Mouse (Mus musculus): Measurements from ENCODE around the gene Ndufs2.
"Not testable (repeated sequence)": the region's sequence is repeated elsewhere in the genome, so short reads cannot be mapped to it uniquely, and the experiment has no call there.

Ndufs2 gene

DNA sequence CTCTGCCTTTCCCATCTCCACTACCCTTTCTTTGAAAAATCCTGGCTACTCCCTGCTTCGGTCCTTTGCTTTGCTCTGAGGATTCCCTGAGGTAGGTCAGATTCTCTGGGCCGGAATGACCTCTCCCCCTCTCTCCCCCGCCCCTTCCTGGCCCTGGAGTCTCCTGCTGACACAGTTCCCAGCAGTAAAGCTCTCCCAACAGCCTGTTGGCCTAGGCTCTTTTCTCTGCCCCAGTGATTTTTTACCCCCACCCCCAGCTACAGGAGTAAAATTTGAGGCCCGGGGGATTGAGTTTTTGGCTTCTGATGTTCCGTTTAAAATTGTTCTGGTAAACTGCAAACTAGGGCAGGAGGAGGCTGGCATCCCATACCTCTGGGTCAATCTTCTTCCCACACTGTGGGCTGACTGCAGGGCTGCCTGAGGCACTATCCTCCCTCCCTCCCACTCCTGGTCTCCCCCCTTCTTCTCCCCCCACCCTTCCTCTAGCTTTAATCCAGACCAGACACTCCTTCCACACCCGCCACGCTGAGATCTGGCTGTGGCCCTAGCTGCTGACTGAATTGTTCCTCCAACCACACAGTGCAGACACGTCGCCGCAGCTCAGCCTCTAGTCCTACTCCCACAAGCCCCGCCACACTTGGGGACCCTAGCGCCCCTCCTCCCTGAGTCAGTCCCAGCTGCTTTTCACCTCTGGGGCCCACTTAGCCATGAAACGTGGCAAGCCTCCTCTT is 571 bp upstream of the Ndufs2 start:
- DNase-seq = peak; percentile 65 to 72

DNA sequence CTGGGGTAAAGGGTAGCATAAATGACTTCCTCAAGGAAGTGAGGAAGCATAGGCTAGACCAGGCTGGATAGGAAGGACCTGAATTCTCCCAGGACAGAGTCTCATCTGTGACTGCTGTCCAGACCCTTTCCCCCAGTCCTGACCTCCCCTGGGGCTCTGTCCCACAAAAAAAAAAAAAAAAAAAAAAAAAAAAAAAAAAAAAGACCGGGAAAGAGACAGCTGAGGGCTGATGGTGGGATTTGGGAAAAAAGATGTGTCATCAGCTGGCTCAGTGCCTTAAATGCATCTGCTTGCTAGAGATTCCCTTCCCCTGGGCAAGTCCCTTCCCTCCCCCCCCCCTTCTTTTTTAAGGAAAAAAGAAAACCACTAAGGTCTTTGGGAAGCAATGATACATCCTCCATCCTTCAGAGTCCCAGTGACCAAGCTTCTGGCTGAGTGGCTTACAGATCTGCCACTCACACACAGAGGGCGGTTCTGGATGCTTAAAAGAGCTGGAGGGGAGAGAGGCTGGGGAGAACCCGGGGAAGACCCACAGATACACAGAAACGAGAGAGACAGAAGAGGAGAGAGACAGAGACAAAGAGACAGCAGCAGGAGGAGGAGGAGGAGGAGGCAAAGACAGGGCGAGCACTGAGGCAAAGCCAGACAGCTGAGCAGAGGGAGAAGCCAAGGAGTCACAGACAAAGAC is 1.1 kb downstream of the Ndufs2 start, which contains the start of gene Adamts4:
Adamts4 (plus strand) TSS at position 509 of the 688 bp plus-strand sequence.
- peak; percentile 61 to 63 for DNase-seq

DNA sequence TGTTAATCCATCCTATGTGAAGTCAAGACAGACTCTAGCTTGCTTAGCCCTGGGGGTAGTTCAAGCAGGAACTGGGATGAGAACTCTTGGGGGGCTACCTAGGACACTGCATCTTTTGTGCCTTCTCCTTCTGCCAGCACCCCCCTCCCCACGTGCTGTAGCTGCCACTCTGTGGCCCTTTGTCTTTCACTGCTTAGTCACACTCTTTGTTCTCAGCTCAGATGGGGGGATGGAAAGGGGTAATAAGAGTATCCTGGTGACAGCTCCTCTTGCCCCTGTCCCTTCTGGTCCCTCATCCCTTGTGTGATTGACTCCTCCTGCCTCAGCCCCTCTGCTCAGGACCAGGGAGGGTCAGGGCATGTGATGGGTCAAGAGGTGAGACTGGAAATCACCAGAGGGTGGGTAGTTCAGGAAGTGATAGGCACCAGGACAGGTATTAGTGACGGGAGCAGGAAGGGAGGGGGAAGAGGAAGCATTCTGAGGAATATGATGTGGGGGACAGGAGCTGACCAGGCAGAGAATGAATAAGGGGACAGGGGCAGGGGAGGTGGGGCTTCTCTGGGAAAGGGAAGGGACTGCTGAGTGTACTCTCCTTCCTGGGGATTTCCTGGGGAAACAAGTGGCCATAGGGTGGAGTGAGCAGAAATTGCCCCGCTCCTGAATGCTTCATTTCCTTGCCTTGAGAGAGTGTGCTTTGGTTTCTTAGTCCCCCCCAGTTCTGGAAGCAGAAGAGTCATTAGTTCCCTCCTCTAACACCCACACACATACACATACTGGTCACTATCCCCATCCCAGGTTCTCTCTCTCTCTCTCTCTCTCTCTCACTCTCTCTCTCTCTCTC is 2.6 kb downstream of the Ndufs2 start:
- peak in 1 of 2 experiments; percentile 18 for DNase-seq

DNA sequence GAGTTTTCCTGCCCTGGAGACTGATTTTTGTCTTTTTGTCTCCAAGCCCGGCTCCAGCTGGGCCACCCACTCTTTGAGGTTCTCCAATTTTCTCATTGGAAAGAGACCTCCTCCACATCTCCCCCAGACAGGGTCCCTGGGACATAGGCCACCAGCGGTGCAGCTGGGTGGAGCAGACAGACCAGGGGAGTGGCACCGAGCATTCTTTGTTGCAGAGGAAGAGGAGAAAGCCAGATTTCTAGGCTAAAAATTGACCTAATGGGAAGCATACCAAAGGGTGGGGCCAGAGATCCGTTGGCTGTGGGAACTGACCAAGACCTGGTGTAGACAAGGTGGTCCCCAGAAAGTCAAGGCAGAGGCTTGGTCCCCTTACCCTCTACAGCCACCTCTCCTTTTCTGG is 3.3 kb downstream of the Ndufs2 start:
- peak in 1 of 2 experiments; percentile 30 for DNase-seq

DNA sequence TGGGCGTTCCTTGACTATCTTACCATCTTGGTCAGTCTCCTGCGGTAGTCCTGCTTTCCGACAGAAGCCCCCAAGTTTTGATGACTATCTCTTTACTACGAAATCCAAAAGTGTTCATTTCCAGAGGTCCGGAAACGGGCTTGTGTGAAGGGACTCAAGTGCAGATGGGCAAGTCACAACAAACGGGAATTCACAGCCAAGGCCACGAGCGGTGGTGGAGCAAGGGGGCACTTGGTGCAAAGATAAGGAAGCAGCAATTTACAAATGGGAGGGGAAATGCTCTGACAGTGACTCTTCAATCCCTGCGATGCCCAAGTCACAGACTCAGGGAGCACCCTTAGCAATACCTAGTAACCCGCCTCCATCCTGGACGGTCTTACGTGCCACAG is 3.7 kb downstream of the Ndufs2 start:
- no peak for DNase-seq

DNA sequence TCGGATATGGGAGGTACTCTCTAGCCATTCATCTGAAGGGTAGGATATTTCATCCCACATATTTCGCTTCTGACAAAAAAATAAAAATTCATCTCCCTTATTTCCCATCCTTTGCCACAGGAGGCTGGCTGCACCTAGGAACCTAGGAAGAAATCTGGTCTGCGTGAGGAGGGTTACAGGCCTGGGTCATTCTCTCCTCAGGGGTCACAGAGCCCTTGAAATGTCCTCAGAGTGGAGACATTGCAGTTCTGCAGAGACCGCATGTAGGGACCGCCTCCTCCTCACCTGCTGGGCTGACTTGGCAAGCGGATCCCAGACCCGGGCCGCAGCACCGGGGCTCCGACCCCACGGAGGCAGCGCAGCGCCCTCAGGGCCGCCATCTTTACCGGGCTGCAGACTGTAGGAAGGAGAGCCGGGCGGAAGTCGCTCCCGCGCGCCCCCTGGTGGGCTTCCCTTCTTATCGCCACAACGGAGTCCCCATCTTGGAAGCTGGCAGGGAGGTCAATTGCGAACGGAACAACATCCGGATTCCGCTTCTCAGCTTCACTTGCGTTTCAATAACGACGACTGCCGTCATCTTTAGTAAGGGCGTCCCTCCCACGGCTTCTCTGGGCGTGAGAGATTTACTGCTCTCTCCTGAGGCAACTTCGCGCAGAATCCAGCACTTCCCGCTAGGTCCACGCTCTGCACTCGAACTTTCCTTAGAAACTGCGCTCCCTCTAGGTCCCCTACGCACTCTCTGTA is 4.3 kb downstream of the Ndufs2 start:
- DNase-seq = peak; percentile 96 to 98

DNA sequence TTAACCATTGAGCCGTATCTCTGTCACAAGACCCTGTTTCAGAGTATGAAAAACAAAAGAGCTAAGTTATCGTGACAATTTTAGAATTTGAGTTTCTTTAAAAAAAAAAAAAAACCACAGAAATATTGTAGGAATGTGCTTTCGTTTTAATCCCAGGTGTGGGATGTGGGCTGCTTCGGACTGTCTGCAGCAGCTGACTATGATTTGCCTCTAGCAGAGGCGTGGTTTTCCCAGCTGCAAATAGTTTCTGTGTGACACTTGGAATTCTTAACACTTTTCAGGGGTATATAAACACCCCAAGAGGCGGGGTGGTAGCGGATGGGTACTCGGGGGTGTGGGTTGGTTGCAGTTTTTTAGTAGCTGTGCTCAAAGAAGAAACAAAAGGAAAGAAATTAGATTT is 5.8 kb downstream of the Ndufs2 start:
- DNase-seq = no peak

DNA sequence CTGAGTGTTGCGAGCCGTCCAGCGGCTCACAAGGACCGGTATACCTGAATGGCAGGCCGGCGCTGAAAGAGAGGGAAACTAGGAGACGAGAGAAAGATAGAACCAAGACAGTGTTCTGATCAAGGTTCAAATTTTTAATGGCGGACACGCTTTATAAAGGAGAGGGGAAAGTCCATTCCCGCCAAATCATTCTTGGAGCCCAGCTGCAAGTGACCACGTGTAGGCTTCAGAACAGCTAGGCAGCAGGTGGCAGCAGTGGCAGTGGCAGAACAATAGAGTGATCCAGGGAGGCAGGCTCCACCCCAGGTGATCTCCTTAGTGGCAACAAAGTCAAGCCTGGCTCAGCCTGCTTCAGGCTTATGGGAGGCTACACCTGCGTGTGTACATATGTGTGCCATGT is 9.2 kb downstream of the Ndufs2 start:
- DNase-seq = not testable (repeated sequence)

DNA sequence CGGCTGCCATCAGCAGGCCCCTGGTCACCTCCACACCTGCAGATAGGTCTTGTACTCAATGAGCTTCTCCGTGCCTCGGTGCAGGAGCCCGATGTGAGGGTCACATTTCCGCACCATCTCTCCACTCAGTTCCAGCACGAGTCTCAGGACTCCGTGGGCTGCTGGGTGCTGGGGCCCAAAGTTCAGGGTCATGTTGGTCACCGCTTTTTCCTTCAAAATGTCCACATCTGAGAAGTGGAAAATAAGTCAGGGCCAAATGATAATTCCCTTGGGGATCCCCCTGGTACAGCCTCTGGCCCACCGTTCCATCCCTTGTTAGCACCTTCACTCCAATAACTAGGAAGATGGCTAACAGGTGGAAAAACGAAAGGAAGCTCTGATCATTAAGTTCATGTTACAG is 10.3 kb downstream of the Ndufs2 start:
- no peak for DNase-seq

DNA sequence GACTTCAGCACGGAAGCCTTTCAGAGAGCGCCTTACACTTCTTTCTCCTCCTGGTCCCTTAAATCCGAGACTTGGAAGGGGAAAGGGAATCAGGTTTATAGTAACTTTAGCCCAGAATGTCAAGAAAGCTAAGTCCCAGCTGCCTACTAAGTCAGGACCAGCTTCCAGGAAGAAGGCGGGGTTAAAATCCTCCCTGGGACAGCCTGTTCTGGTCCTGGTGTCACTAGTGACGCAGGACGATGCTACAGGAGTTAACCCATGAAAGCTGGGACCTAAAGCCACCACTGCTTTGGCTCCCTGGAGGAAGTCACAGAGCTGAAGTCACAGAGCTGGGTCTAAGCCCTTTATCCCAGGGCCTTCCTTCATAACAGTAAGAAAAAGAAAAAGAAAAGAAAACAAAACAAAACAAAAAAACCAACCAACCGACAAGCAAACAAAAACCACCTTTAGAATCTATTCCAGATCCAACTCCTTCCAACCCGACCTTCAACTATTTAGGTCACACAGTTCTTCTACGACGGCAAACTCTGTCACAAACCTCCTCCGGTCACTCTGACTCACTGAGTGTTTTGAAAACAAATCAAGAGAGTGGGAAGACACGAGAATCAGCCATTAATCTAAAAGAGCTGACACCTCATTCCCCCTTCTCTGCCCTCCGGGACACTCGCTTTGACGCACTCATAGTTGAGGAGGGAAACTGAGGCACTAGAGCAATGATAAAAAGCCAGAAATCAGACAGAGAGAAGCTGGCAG is 11.0 kb downstream of the Ndufs2 start:
- DNase-seq = peak; percentile 61 to 80

DNA sequence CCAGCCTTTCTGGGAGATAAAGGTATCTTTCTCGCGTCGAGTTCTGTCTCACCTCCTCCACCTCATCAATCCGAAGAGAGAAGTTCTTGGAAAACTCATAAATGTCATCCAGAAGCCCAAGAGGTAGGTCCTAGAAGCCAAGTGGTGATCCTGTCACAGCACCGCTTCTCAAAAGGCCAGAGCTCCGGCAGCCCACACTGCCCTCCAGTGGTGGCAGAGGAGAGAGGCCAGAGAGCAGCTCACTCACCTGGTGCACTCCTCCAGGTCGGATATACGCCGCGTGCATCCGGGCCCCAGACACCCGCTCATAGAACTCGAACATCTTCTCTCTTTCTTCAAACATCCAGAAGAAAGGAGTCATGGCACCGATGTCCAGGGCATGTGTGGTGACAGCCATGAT is 12.7 kb downstream of the Ndufs2 start:
- DNase-seq = peak; percentile 75 to 80

DNA sequence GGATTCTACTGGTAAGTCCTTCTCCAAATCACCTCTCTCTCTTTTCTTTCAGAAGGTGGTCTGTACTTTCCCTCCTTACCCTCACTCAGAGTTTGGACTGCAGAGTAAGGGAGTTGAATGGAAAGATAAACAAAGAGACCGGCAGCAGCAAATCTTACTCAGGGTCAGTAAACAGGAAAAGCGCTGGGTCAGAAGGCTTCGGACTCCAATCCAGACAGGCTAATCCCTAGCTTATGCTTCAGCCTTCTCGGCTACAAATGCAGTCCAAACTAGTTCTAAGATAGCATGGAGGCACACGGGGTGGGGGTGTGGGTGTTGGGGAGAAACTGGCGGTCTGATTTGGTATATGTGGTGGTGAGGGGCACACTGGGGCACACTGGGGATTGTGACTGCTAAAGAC is 13.8 kb downstream of the Ndufs2 start:
- DNase-seq = peak in 1 of 2 experiments; percentile 33

DNA sequence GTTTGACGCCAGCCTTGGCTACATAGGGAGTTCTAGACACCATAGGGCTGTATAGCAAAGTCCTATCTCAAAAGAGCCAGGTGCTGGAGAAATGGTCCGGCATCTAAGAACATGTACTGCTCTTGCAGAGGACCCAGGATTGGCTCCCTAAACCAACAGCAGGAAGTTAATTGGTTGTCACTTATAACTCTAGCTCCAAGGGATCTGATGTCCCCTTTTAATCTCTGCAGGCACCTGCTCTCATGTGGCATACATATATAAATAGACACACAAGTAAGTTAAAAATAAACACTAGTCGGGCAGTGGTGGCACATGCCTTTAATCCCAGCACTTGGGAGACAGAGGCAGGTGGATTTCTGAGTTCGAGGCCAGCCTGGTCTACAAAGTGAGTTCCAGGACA is 15.4 kb downstream of the Ndufs2 start:
- DNase-seq = no peak

DNA sequence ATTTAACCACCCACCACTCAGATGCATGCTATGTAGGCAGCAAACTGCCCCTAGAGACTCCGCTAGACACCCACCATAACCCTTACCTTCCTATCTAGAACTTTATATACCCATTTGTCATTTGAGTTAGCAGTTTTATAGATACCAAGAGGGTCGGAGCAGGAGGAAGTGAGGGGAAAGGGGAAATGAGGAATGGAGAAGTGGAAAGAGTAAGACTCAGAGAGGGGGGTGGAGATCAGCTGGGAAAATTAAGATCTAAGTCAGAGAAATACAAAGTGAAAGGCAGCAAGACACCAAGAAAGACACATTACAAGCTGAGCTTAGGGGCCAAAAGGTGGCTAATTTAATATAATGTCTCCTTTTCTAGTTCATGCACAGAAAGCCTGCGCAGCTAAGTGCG is 16.6 kb downstream of the Ndufs2 start:
- no peak for DNase-seq

DNA sequence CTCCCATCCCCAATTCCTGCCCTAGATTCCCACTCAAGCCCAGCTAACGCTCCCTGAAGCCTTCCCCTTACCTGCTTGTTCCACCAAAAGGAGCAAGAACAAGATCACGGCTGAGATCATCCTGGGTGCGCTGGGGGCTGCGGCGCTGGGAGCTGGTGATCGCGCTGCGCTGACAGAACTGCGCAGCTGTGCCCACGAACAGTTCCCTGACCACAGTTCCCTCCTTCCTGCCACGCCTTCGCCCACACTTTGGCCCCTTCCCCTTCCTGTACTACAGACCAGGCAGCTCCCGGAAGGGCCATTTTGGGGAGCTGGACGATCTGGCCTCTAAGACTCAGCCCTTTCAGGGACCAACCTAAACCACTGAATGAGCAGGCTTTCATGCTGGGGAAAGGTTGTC is 17.1 kb downstream of the Ndufs2 start, which contains the start of gene Fcer1g:
Fcer1g (minus strand) TSS at position 240 of the 400 bp plus-strand sequence.
- no peak for DNase-seq

DNA sequence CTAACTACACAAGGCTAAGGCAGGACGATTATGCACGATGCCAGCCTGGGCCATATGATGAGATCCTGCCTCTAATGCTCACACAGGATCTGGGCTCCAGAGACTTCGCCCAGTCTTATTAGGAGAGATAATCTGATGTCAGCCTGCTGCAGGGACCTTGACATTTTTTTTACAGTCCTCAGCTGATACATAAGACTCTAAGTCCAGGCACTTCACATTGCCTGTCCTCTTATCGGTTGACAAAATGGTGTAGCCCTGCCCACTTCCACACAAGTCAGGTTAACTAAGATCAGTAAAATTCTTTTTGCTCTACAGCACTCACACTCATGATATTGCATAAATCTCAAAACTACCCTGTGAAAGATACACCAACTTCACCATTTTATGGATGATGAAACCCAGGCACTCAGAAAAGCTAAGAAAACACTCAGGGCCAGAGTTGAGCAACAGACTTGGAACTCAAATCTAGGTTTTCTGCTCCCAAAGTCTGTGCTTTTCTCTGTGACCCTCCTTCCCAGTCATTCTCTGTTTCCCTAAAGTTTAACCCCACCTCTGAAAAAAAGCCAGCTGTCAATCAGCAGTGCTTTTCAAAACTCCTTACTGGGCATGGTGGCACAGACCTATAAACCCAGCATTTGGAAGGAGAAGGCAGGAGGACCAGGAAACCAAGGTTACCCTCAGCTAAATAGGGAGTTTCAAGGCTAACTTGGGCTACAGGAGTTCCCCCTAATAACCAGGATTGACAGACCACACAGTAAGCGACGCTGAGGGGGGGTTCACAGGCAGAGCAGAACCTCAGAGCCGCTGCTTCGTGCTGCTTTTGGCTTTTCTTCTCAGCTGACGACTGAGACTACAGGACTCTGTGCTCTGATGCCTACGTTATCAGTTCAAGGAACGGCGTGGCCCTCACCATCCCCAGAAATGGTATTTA is 18.1 kb downstream of the Ndufs2 start:
- DNase-seq = no peak

DNA sequence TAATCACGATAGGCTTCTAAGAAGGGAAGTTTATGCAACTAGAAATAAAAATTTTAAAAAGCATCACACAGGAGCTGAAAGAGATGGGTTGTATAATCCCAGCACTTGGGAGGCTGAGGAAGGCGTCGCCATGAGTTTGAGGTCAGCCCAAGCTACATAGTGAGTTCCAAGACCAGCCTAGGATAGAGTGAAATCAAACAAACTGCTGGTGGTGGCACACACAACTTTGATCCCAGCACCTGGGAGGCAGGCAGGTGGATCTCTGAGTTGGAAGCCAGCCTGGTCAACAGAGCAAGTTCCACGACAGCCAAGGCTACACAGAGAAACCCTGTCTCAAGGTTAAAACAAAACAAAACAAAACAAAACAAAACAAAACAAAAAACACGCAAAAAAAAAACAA is 18.8 kb downstream of the Ndufs2 start:
- no peak for DNase-seq

DNA sequence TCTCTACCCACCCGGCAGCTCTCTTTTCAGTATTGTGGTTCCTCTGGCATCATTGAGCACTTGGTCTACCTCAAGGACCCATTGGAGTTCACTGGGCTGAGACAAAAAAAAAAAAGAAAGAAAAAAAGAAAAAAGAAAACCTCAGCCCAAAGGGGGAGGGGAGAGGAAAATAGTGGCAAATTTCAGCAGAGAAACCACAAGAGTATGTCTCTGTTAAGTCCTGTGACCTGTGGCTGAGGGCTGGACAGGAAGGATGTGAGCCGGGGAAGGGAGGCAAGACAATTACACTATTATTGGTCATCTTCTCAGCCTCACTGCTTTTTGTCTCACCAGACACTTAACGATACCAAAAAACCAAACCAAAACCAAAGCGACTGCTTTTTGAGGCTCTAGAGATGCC is 19.3 kb downstream of the Ndufs2 start:
- DNase-seq = no peak

DNA sequence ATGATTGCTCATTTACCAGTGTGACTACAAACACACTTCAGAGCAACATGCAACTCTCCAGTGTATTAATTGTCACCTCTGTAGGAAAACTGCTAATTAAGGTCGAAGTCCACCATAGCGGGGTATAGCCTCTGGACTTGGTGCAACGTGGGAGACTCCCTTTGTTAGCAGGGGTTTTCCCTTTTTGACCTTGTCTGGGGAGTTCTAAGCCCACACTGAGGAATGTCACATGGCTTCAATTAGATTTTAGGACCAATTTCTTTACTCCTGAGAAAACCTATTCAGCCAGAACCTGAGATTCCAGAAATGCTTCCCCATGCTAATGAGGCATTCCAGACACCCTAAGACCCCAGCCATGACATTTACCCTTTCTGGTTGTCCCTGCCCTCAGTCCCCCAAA is 21.0 kb downstream of the Ndufs2 start:
- DNase-seq = no peak

DNA sequence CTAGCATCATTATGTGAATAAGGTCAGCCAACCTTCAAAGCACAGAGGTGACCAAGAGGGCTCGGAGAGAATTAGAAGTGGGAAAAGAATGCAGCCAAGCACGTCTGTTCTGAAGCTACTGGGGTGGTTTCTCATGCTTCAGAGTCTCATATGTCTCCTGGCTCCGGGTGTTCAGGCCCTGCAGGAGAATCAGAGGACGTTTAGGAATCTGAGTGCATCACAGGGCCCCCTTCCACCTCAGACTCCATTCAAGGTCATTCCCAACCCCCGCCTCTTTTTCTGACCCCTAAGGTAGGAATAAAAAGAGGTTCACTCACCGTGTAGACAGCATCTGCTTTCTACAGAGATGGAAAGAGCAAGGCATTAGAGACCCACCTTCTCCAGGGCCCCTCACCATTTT is 21.4 kb downstream of the Ndufs2 start:
- no peak for DNase-seq

DNA sequence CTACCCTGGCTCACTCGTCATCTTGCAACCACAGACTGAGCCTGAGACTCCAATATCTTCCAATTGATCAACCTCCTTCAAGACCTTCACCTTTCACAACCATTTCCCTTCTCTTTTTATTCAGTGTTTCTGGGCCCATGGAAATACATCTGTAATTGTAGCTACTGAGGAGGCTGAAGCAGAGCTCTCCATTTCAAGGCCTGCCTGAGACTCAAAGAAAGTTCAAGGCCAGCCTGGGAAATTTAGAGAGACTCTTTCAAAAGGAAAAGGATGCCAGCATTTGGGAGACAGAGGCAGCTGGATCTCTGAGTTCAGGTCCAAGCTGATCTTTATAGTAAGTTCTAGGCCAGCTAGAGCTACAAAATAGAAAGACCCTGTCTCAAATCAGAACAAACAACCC is 23.3 kb downstream of the Ndufs2 start:
- no peak for DNase-seq

Data from kidney, postnatal 25 days (tissue).